ENCODE assay signal across 1 mouse cellular context in the genomic region with DNA sequence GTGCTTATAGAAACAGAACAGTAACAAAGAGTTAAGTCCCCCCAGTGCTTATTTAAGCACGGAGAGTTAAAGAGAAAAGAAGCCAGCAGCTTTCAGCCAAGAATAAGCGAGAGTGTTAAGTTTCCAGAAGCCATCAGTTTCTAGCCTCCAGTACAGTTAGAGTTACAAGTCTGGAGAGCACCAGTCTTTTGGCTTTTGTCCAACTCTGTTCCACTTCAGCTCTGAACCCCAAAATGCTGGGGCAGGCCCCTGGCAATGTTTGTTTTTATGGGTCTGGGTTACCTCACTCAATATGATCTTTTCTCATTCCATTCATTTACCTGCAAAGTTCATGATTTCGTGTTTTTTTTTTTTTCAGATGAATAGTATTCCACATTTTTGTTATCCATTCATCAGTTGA.
TF ChIP-seq lines count a peak whose summit lies in the region.

No protein-coding gene starts in this region.

TF ChIP-seq in myocyte, 11 proteins besides CTCF, POLR2A, EP300 and RAD21 (continued from another document):
- TF ChIP-seq E2F4 (IDR thresholded peaks at IDR 0.05; ENCODE audit: insufficient read depth) (no peak), REST (IDR thresholded peaks at IDR 0.05; ENCODE audit: insufficient read depth, insufficient read length) (no peak), SRF (IDR thresholded peaks at IDR 0.05; ENCODE audit: control insufficient read depth, insufficient read length, low read depth) (no peak)
TF ChIP-seq in myocyte: peak in this region for 0.
